Mouse (Mus musculus) ovary, postnatal 10 days (tissue): ENCODE measurements around the gene Lrrc46.

Experiments
- DNase-seq: peaks from one replicate; pipeline ENCODE4 v3.0.0; 2022; ENCODE audit warnings: low spot score

Lrrc46 gene

DNA sequence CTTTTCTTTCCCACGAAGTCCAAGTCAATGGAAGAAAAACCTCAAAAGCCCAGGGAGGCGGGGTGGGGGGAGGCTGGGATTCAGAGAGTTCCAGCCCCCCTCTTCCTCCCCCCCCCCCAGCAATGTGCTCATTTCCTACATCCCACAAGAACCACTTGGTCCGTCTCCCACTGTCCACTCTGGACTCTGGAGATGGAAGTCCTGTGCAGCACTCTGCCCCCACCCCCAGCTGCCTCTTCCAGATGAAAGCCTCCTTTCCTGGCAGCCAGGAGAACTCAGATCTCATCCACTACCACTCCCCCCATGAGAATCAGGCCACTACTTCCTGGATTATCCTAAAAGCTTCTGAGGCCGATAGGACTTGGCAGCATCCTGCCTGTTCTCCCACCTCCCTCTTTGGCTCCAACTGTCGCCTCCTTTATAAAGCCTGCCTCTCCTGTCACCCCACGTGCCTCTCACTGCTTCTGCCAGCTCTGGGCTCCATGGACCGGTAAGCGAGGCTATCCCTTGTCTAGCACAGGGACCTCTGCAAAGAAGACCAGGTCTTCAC is 28.0 kb downstream of the Lrrc46 start, which contains the start of gene Sp6:
Gene Sp6, plus strand, starts transcription at position 274 of the 550 bp plus-strand sequence.
- no peak for DNase-seq

DNA sequence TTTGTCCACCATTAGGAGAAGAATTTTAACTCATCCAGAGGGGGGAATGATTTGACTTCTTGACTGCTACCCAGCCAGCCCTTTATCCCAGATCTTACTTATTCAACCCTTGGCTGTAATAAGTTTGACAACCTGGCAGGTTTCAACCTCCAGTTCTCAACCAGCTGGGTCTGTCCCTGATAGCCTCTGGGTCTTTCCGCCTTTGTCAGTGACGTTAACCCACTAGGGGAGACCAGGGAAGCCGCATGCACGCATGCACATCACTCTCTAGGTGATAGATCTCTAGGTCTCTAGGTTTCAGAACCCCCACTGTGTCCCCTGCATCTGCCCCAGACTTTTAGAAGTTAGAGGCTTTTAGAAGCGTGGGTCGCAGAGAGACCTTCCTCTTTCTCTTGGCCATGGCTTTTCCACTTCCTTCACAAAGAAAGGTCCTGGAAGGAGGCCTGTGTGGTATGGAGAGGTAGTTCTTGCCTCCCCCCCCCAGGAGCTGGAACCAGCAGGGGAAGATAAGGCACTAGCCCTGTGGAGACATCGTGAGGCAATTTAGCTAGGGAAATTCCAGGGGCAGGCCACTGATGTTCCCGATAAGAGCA is 31.9 kb downstream of the Lrrc46 start:
- DNase-seq = no peak

DNA sequence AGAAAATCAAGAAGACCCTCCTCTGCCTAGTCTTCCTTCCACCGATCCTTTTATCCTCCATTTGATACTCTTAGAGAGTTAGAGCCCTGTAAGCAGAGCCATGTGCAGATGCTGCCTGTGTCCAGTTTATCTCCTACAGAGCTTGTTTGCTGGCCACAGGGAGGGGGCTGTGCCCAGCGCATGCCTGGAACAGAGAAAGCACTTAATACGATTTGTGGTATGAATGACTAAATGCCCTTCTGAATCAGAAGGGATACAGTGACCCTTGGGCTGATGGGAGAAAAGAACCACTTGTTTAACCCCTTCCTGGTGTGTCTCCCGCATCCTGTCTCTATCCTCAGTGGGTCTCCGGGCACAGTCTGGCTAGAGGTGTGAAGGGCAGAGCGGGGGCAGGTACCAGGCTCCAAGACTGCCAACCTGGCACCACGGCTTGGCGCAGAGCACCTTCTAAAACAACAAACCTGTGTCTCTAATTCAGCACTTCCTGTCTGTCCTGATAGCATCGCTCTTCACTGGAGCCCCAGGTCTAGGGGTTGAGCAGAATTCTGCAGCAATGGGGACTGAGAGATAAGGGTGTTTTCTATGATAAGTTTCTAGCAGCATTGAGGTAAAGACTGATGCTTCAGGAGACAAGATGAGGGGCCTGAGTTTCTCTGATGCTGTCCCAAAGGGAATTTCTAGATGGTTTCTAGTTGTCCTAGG is 34.0 kb downstream of the Lrrc46 start:
- DNase-seq = no peak

DNA sequence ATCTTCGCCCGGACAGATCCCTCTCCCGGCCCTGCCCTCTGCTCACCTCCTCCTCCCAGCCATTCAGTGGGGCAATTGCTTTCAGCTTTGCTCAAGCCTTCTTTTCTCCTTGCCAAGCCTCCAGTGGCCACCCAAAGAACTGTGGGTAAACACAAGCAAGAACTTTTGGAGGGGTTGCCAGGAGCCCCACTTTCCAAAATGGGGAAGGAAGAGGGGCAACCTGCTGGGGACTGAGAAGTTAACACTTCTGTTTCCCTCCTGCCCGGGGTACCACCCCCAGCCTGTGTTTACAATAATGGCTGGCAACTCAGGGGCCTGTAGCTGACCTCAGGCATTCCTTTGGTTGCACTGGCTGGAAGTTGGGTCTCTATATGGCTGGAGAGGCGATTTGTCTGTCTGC is 38.0 kb downstream of the Lrrc46 start:
- DNase-seq = no peak

DNA sequence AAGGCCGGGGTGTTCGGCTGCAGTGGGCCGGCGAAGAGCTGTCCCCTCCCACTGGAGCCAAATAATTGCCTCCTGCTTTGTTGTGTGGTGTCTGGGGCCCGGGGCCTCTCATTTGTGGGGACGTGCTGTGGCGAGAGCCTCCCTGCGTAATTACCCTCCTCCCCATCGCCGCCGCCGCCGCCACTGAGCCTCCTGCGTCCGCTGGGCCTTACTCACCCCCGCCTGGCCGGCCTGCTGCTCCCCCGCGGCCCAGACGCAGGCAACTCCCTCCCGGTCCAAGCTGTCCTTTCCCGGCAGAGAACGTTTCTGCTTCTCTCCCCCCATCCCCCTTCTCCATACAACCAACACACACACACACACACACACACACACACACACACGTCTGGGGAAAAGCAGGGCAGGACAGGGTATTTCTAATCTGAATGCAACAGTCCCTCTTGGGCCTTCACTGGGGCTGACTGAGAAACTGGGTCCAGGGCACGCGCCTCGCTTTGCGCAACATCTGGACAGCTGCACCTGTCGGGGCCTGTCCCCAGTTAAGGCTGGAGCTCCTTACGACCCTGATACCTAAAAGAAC is 43.7 kb downstream of the Lrrc46 start:
- DNase-seq = no peak

DNA sequence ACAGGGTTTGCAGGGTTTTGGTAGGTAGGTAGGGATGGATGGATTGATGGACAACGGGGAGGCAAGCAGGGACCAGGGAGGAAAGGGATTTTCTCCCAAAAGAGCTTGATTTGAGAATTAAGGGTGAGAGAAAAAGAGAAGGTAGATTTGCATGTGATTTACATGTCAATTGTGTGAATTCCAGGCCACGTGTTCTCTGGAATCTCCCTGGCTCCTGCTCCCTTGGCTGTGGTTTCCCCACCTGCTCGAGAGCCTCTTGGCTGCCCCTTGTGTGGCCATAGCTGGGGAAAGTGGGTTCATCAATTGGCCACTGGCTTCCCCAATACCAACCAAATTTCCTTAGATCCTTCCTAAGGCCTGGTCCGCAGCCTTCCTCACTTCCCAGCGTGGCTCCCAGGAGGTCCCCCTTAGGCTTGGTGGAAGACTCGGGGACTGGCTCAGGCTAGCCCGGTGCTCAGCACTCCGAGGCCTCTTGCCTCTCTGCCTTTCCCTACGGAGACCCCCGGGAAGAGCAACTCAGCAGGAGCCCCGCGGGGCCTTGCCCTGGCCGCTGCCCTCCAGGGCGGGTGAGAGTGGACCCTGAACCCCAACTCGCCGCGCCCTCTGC is 44.3 kb downstream of the Lrrc46 start:
- DNase-seq = no peak

DNA sequence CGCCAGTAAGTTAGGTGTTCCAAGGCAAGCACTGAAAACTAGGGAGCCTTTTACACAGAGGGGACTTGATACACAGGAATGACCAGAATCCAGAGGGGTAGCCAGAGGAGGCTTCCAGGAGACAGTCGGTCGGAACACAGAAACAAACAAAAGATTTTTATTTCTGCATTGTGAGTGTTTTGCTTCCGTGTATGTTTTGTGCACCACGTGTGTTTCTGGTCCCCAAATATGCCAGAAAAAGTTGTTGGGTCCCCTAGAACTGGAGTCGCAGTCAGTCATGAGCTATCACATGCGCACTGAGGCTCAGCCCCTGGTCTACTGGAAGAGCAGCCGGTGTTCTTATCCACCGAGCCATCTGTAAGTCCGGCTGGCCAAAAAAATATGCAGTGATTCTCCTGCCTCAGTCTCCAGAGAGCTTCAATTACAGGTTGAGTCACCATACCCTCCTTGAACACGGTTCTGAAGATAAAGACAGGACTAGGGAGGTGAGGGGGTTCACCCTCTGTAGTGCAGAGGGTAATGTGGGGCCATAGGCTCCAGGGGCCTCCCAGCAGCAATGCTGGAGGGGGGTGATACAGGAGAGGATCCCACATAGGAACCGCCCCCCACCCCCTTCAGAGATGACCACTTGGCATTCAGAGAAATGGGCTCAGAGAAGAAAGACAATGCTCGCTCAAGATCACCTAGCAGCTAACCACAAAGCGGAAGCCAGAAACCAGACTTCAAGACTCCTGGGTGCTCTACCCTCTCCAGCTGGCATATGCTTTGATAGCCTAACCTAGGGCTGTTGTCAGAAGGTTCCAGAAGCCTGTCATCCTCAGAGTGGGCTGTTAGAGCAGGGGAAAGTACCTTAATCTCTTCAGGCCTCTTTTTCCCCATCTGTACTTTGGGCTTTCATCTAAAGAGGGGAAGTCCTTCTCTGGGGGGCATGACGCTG is 45.1 kb downstream of the Lrrc46 start:
- no peak for DNase-seq

DNA sequence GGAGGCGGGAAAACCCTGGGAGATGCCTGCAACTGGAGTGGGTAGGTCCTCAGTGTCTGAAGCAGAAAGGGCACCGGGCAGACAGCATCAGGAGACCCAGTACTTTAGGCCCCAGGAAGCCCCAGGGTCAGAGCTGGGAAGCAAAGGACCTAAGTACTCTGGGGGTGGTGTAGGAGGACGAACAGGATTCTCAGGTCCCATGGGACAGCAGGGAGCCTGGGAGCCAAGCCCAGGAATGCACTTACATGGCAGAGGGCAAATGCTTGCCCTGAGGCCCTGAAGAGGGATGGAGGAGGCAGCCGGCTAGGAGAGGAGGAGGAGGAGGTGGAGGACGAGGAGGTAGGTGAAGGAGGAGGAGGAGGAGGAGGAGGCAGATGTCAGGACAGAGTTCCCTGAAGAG is 46.2 kb downstream of the Lrrc46 start:
- DNase-seq = no peak

DNA sequence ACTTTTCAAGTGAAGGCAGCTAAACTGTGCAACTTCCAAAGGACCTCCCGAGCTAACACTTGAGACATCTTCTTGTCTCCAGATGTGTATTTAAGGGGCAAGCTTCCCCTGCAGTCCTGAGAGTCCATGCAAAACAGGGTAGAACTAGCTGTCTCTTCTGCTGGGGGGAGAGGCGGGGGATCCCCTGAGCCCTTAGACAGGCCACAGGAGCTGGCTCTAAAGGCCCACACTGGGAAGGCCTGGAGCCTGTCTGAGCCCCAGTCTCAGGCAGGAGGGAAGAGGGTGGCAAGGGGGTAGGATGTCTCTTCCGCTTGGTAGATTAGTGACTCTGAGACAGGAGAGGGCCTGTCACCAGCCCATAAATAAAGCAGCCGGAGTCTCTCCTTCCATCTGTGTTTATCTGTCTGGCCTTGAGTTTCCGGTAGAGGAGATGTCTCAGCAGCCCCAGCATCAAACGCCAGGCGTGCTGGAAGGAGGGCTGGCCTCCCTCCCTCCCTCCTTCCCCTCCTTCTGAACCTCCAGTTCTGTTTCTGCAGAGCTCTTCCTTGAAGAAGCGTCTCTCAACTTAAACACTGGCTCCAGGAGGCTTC is 48.4 kb downstream of the Lrrc46 start:
- DNase-seq = no peak

DNA sequence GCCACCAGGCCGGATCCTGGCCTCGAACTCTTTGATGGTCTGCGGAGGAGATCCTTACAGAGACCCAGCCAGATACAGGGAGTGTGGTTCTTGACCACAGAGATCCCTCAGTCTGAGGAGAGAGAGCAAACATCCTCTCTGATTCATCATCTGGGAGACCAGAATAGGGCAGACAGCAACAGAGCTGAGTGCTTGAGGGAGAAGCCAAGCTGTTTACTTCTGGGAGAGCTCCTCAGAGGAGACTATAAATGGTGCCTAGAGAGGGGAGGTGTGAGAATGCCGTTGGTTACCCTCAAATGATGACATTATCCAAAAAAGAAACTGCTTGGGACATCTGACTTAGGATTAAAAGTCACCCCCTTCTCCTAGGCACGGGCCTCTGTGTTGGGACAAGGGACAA is 49.7 kb downstream of the Lrrc46 start:
- no peak for DNase-seq

DNA sequence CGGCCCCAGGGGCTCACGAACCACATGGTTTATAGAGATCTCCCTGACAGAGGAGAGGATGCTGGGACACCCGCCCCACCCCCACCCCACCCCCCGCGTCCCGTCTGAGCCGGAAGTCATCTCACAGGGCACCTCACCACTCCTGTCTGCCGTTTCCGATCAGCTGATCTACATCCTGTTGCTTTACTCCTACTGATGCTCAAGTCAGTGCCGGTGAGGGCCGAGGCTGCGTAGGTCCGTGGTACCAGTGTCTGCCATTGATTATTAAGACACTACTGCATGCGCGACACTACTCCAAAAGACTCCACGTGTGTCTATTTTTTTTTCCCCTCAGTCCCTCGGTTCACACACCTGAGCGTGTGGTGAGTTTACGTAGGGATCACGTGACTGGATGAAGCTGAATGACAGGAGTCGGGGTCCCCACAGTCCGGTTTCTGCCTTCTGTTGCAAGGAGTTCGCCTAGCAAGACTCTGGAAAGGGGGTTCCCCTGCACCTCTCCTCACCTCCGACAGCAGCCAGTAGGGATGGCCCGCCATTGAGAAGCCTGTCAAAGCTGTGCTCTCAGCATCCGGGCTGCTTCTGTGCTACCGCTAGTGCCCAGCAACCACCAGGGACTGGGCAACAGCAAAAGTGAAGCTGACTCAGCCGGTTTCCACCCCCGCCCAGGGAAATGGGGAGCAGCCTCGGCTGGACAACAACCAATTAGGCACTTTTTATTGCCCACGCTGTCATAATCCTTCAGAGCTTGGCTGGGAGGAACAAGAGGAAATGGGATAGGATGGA is 53.1 kb downstream of the Lrrc46 start:
- DNase-seq = no peak

DNA sequence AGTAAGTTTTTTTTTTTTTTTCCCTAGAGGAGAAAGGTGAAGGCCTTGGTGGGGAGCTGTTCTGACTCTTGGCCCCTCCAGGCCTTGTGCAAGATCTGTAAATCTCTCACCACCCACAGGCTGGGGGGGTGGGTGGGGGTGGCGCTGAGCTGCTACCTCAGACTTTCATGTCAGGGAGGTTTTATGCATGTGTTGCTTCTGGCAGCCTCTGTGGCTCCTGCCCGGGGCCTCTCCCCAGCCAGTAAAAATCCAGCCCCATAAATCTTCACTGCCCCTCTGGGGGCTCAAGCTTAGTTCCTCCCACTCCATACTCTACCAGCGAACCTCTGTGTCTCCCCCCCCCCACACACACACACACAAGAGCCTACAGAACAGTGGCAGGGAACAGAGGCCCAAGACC is 54.7 kb downstream of the Lrrc46 start:
- no peak for DNase-seq

DNA sequence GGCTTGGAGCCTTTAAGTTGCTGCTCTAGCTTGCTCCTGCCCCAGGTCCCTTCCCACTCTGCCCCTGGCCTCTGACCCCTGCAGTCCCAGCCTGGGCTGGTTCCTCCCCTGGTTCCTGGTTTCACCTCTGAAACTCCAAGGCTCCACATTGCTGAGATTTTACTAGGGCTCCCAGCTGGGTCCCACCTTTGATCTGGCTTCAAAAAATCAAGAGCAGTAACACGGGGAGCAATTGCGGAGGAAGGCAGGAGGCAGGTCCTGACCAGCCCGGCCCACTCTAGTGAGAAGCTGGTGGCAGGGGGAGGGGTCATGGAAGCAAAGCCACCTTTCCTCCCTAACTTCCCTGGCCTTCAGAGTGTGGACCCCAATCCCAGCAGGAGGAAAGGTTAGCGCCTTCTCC is 56.3 kb downstream of the Lrrc46 start:
- DNase-seq = no peak
